Mouse (Mus musculus): ENCODE measurements around the gene Ip6k1.

Ip6k1 gene

DNA sequence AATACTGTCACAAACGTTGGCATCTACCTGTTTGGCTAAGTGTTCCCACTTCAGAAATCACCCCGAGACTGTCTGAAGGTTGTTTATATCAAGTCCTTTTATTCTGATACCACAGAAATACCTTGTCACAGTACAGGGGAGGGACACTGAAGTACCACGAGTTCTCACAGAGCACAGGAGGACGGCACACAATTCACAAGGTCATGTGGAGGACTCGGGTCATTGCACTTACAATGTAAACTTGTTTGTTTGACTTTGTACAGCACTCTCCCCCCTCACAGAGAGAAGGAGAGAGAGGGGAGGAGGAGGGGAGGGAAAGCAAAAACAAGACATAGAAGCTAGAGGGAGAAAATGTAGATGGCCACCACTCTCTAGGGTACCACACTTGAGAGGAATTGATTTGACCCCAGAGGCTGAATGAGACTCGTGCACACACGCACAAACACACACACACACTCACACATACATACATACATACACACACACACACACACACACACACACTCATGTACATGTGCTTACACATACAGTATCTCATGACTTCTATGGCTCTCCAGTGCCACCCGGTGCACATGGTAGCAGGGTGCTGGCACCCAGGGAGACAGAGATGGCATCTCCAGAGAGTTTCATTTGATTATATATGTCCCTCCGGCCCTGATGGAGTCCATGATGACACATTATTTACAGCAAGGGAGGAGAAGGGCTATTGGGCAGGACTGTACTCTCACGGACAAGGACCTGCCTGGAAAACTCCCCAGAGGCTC lies 93.8 kb downstream of the Ip6k1 start:
- no peak for DNase-seq (ENCODE audit: low spot score)

All from embryo, embryonic 10.5 days (tissue).